In genomic region chr6:145660943-145661342, GRCm38 (mm10) we compare ENCODE assay signal across 36 mouse cellular contexts. TPM values are rescaled to one million over a fixed set of nuclear protein-coding genes. Genes with fewer than 3 reads are reported as not detected.
"Had no signal": no experiment of that assay in that cellular context is flagged by ENCODE, and none has a peak within 500 bp of the region (broad histone marks: within the 10 kb centered on the region; RNA-seq: fewer than 3 reads in every experiment).

No protein-coding gene starts in this region.

- H3K9me3 ChIP-seq: heart, embryonic 15.5 days; hindbrain, embryonic 13.5 days; intestine, embryonic 15.5 days; limb, embryonic 10.5 days; liver, embryonic 13.5 days; liver, embryonic 15.5 days had no signal

- DNase-seq: gastrocnemius, adult 2 months; gastrocnemius, postnatal 10 days; gastrocnemius, postnatal 25 days; heart, postnatal 14 days; heart, postnatal 36 days; kidney, adult 18-20 months; kidney, adult 8-10 months; kidney, postnatal 10 days; kidney, postnatal 25 days; kidney, postnatal 4 days; liver; liver, embryonic 13.5 days; liver, postnatal 0 days had no signal

- H3K4me1 ChIP-seq: heart, embryonic 13.5 days; heart, embryonic 15.5 days; intestine, embryonic 15.5 days; liver, embryonic 13.5 days; liver, embryonic 15.5 days had no signal

- H3K27ac ChIP-seq: gastrocnemius, adult 2 months; heart, embryonic 13.5 days; heart, embryonic 15.5 days; hindbrain, embryonic 13.5 days; intestine, embryonic 15.5 days; layer of hippocampus, adult 2 months; left cerebral cortex, adult 2 months; limb, embryonic 10.5 days; limb, embryonic 12.5 days; liver, embryonic 13.5 days; liver, embryonic 15.5 days had no signal

- H3K27me3 ChIP-seq: heart, embryonic 13.5 days; heart, embryonic 15.5 days; hindbrain, embryonic 13.5 days; intestine, embryonic 15.5 days; limb, embryonic 12.5 days; liver, embryonic 13.5 days; liver, embryonic 15.5 days had no signal

- H3K36me3 ChIP-seq: heart, embryonic 13.5 days; heart, embryonic 15.5 days; hindbrain, embryonic 13.5 days; intestine, embryonic 15.5 days; limb, embryonic 10.5 days; limb, embryonic 12.5 days; liver, embryonic 13.5 days; liver, embryonic 15.5 days had no signal

- H3K4me3 ChIP-seq: gastrocnemius, adult 2 months; heart, embryonic 13.5 days; heart, embryonic 15.5 days; hindbrain, embryonic 13.5 days; intestine, embryonic 15.5 days; layer of hippocampus, adult 2 months; left cerebral cortex, adult 2 months; limb, embryonic 10.5 days; limb, embryonic 12.5 days; liver, embryonic 13.5 days; liver, embryonic 15.5 days had no signal

RNA-seq across cellular contexts. Expression of gene Tuba3b, which starts 45.4 kb away (rescaled TPM):
- total RNA-seq: gastrocnemius, adult 2 months; gastrocnemius, postnatal 10 days; gastrocnemius, postnatal 25 days; gastrocnemius, postnatal 4 days; granulocyte monocyte progenitor cell, adult 5-6 weeks; layer of hippocampus, adult 2 months; layer of hippocampus, postnatal 10 days; layer of hippocampus, postnatal 25 days; left cerebral cortex, adult 2 months; left cerebral cortex, postnatal 14 days; left cerebral cortex, postnatal 36 days had no signal
- polyA plus RNA-seq: heart, embryonic 11.5 days; heart, embryonic 13.5 days; hindbrain, embryonic 11.5 days; hindbrain, embryonic 13.5 days; hindbrain, embryonic 16.5 days; inflammation-experienced regulatory T-cells, adult 6 months; intestine, embryonic 15.5 days; intestine, postnatal 0 days; kidney, embryonic 14.5 days; limb, embryonic 10.5 days; limb, embryonic 12.5 days; limb, embryonic 14.5 days; liver, embryonic 13.5 days; liver, postnatal 0 days had no signal

RNA-seq across cellular contexts. Expression of gene Lmntd1, which starts 46.8 kb away (rescaled TPM):
- total RNA-seq: granulocyte monocyte progenitor cell, adult 5-6 weeks had no signal
- polyA plus RNA-seq: hindbrain, embryonic 11.5 days; inflammation-experienced regulatory T-cells, adult 6 months; liver, embryonic 11.5 days; liver, embryonic 13.5 days; liver, embryonic 15.5 days; liver, postnatal 0 days had no signal
